Mouse (Mus musculus): Measurements from ENCODE around the gene Def6.
"Not testable (repeated sequence)": the region's sequence is repeated elsewhere in the genome, so short reads cannot be mapped to it uniquely, and the experiment has no call there.

Gene Def6

DNA sequence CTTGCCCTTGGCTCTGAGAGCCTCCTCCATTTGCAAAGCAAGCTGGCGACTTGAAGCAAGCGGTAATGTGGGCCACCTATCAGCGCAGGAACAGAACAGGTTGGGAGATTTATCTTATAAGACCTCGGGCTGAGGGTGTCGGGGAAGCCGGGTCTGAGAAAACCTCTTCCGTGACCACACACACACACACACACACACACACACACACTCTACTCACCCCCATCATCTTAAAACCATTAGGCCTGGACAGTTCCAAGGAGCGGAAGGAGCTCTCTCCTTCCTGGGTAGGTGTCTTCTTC is 685 bp downstream of the Def6 start:
- no peak for DNase-seq (ENCODE audit: low spot score)

DNA sequence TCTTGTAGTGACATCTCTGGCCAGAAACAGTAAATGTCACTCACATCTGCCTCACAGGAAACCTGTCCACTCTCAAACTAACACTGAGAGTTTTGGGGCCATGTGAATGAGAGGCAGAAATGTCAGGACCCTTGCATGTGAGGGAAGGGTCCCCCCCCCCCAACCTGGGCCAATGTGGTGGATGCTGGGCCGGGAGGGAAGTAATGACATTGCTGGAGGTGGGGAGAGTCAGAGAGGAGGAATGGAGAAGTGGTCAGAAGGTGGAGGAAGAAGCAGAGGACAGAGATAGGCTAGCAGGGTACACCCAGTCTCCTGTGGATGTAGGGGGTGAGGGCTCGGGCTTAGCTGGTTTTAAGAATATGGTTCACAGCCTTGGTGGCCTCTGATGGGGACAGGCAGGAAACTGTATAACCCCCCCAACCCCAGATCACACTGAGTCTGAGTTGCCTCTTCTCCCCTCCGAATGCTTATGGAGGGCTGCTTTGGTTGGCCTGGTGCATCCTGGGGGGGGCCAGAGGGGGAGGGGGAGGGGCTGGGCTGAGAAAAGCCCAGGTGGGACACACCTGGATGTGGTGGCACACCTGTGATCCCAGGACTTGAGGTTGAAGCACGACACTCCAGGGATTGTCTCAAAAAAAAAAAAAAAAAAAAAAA is 2.0 kb downstream of the Def6 start:
- peak; percentile 27 for DNase-seq (ENCODE audit: low spot score)

DNA sequence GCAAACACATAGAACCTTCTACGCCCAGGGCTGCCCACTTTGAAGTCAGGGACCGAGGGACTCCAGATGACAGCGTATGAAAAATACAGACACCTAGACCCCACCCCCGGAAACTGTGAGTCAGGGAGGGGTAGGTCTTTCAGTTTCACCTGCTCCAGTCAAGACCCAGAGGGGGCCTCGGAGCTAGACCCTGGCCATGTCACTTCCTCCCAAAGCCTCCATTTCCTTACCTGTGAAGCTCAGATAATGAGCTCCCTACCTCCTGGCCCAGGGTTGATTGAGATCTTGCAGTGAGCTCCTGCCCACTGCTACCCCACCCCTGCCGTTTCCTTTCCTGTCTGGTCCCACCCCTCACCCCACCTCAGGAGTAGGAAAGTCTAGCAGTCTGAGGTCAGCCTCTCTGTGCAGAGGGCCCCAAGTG is 4.4 kb downstream of the Def6 start:
- peak; percentile 96 for DNase-seq (ENCODE audit: low spot score)

DNA sequence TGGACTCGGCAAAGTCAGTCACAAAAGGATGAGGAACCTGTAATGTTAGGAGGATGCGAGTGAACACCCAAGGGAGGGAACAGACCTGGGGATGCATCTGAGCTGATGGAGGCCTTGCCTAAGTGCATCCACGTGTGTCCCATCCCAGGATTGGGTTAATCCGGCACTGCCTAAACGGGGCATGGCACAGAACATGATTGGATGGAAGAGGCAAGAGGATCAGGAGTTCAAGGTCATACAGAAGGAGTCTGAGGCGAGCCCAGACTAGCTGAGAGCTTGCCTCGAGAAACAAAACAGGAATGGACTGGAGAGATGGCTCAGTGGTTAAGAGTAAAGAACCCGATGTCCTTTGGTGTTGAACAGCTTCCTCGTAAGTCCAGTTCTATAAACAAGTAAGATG is 4.8 kb downstream of the Def6 start:
- no peak for DNase-seq (ENCODE audit: low spot score)

DNA sequence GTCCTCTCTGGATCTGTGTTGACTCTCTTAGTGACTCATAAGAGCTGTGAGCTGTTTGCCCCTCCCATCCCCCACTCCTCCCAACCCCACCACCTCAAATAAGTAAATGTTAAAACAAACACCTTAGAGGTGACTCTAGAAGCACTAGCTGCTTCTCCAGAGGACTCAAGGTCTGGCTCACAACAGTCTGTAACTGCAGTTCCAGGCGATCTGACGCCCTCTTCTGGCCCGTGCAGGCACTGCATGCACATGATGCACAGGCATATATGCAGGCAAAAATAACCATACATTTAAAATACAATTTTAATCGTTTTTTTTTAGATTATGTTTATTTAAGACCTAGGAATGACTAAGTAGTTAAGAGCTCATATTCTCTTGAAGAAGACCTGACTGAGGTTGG is 5.7 kb downstream of the Def6 start:
- peak; percentile 57 for DNase-seq (ENCODE audit: low spot score)

DNA sequence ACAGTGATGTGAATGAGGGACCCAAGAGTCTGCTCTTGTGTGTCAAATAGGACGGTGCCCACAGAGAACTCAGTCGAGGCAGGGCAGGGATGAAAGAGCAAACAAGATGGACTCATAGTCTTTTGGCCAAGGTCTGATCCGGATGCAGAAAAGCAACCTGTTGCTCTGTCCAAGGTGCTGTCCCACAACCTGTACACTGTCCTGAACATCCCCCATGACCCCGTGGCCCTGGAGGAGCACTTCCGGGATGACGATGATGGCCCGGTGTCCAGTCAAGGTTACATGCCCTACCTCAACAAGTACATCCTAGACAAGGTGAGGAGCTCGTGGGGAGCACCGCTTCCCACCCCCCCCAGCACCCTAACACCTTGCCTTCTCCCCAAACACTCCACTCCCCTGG is 9.2 kb downstream of the Def6 start:
- no peak for DNase-seq (ENCODE audit: low spot score)

DNA sequence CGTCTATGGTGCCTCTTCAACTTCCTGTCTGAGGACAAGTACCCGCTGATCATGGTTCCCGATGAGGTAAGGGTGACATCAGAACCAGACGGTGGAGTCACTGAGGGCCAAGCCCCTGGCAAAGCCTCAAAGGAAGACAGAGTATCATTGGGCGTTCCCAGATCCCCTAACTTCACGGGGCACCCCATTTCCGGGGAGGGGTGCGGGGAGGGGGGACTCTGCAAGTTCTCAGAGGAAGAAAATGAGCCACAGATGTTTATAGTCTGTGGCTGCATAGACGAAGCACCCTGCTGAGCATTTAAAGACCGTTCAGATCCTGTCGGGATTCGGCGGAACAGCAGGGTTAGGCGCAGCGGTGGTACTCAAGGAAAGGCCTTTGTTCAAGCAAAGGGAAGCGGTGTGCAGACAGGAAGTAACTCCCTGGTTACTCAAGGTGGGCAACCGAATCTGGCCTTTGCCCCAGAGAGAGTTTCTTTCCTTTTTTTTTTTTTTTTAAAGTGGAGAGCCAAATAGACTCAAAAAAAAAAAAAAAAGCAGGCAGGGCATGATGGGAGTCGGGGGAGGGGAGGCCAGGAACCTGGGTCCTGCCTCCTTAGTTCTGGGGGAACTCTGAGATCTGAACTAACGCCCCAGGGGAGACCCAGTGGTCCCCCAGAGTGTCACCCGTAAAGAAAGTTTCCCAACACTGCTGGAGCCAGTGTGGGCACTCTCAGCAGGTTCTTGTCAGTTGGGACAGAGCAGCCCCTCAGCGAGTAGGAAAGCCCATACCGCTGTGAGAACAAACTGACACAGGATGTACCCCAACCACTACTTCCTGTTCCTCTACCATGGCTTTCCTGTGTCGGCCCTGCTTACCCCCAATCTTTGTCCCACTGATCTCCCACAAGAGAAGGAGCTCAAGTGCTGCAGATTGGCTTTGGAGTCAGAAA is 10.4 kb downstream of the Def6 start:
- DNase-seq (ENCODE audit: low spot score) = peak; percentile 95

DNA sequence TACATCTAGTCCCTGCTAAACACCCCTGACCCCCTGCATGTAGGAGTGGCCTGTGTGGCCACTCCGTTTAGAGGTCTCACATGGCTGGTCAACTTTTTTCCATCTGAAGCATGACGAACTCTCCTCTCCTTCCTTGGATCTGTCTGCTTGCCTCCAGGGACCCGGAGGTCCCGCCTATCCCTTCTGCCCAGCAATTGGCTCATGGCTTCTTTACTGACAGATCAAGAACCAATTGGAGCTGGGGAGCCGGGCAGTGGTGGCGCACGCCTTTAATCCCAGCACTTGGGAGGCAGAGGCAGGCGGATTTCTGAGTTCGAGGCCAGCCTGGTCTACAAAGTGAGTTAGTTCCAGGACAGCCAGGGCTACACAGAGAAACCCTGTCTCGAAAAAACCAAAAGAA is 14.9 kb downstream of the Def6 start:
- DNase-seq (ENCODE audit: low spot score) = not testable (repeated sequence)

DNA sequence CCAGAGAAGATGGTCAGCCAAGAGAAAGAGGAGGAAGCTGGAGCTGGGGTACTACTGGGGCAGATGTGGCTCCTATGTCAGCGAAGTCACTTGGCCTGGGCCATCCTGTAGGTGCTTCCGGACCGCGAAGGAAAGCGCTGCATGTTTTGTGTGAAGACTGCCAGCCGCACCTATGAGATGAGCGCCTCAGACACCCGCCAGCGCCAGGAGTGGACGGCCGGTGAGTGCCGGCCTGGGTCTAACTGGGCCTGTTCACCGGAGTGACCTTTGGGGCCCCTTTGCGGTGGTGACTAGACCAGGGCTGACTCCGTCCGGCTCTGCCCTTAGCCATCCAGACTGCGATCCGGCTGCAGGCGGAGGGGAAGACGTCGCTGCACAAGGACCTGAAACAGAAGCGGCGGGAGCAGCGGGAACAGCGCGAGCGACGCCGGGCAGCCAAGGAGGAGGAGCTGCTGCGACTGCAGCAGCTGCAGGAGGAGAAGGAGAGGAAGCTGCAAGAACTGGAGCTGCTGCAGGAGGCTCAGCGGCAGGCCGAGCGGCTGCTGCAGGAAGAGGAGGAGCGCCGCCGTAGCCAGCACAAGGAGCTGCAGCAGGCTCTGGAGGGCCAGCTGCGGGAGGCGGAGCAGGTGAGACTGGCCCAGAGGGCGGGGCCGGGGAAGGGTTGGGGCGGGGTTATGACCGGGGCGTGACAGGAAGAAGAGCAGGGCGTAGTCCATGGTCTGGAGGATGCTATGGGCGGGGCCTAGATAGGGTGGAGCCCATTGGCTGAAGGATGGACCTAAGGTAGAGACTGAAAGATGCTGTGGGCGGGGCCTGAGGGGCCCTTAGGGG is 16.2 kb downstream of the Def6 start:
- DNase-seq (ENCODE audit: low spot score) = peak; percentile 92

DNA sequence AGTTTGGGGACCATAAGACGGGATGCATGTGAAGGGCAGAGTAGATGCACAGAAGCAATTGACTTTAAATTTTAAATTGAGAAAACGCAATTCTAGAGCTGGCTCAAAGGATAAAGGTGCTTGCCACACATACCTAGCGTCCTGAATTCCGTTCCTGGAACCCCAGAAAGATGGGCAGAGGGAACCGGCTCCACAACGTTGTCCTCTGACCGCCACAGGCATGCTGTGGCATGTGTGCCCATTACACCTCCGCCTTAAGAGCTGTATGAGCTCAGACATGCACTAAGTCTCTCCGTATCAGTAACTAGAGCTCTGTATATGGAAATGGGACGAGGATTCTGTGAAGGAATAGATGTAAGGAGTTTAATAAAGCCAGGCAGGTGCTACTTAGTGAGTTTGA is 17.0 kb downstream of the Def6 start:
- no peak for DNase-seq (ENCODE audit: low spot score)

DNA sequence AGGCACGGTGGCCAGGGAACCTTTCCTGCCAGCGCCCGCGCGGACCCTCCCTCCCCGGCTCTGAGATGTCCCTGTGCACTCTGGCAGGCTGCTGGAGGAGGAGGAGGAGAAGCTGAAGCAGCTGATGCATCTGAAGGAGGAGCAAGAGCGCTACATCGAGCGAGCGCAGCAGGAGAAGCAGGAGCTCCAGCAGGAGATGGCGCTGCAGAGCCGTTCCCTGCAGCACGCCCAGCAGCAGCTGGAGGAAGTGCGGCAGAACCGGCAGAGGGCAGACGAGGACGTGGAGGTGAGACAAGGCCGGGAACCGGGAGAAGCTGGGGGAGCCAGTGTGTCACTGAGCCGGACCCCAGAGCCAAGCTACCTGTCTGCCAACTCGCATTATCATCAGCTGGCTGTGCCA is 18.4 kb downstream of the Def6 start:
- peak; percentile 88 for DNase-seq (ENCODE audit: low spot score)

DNA sequence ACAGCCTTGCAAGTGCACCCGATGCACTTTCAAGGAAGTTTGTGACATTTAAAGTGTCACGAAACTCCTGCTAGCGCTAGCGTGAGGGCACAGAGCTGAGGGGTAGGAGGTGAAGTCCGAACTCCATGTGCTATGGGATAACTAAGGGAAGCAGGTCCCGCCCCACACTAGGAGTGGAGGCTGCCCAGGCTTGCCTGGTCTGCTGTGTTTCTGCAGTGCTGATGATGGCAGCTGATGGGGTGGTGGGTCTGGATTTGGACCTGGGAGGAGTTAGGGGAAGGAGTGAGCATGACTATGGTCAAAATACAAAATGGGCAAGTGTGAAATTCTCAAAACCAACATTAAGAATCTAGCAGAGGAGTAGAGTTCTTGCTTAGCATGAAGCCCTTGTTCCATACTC is 22.9 kb downstream of the Def6 start:
- DNase-seq (ENCODE audit: low spot score) = no peak

DNA sequence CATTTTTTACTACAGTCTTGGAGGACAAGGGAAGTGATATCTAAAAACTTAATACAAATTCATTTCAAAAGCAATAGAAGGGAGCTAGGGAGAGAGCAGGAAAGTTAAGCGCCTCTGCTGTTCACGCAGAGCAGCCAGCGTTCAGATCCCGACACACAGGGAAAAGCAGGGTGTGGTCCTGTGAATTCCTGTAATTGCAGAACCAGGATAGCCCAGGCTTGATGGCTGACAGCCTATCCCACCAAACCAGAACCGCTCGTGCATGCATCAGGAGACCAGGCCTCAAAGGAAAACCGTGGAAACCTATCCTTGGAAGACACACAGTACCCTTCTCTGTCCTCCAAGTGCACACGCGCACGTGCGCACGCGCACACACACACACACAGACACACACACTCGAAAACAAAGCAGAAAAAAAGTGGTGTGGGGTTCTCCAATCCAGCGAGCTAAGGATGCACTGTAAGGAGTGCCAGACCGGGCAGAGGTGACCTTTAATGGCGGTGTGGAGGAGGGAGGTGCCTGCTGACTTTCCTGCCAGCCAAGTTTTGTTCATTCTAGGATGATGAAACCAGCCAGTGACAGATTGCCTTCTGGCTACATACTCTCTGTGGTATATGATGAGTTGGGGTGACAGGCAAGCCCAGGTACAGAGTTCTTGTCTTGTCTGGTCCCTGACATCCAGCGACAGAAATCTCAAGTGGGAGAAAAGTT is 23.6 kb downstream of the Def6 start:
- no peak for DNase-seq (ENCODE audit: low spot score)

DNA sequence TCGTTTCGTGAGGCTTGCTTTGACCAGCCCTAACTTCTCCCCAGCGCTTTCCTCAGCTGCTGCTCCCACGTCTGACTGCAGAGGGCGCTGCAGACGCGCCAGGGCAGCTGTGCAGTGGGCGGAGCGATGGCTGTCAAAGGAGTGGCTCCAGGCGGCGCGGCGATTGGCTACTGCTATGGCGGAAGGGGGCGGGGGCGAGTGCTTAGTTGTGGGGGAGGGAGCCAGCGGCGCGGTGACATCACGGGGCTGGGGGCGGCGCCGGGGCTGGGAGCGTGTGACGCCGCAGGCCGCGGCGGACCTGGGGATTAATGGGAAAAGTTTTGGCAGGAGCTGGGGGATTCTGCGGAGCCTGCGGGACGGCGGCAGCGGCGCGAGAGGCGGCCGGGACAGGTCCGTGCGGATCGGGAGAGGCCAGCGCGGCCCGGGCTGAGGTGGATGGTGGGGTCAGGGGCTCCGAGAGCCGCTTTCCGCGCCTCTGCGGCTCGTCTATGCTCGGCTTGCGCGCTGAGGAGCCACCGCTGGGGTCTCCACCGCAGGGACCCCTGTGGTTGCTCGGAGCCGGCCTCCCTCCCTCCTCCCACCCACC is 25.0 kb downstream of the Def6 start, which contains the start of gene Ppard:
Gene Ppard (plus strand): TSS at position 226 of the 586 bp plus-strand sequence.
- peak; percentile 95 for DNase-seq (ENCODE audit: low spot score)

DNA sequence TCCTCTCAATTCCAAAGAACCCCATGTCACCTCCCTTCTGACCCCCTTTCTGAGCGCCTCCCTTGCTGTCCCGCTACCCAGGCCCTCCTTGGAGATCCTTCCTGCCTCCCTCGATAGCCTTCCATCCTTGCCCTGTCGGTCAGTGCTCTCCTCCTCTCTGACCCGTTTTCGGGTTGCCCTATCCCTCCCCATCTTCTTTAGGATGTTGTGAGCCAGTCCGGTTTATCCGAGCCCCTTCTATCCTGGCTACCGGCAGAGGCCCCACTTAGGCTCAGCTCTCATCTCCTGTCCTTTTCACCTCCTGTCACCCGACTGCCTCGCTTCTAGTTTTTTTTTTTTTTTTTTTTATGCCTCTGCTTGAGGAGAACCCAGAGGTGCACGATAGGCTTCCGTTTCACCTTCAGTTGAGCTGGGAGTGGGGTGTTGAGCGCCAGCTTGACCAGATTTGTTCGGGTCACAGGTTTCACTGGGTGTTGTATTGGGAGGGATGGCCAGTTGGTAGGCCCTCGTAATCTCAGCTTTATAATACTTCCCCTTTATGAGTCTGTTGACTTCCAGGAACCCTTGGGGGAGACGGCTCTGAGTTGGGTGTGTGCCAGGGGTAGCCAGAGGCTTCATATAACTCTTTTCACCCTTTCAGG is 25.6 kb downstream of the Def6 start:
- peak; percentile 28 for DNase-seq (ENCODE audit: low spot score)

DNA sequence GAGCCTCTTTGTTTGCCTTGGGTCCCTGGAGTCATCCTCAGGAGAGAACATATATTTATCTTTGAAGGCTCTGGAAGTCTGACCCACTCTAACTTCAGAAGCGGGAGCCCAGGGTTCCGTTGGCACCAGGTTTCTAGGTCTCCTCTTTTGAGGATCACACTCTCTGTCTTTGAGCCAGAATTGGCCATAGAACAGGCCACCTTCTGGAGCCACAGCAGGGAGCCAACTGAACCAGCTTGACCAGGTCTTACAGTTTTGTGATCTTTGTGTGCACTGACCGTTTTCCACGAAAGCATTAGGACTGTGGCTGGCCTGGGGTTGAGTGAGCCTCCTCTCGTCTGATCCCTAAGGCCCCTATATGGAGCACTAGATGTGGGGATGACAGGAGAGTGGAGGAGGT is 27.1 kb downstream of the Def6 start:
- no peak for DNase-seq (ENCODE audit: low spot score)

DNA sequence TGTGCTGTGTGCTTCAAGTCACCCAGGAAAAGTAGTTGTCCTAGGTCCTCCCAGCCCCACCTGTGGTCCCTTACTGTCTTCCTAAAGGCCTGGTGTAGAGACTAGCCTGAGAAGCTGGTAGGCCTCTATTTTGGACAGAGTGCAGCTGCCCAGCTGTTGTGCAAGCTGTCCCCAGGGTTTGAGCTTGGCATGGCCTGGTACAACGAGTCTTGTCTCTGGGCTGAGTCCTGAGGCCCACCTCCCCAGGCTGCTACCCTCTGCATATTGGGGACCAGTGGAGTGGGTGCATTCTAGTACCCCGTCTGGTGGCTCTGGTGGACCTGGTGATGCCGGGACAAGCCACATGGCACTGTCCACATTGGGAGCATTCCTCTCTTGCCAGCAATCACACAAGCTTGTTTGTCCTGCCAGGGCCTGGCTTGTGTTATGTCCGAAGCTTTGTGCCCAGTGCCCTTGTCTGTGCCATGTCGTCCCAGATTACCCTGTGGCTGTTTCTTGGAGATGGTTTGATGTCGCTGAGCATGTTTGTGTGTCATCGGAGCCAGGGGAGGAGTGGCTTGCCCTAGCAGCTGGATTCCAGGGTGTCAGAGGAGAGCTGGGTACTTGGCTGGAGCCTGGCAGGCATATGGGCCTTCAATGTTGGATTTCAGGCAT is 28.5 kb downstream of the Def6 start:
- DNase-seq (ENCODE audit: low spot score) = no peak

DNA sequence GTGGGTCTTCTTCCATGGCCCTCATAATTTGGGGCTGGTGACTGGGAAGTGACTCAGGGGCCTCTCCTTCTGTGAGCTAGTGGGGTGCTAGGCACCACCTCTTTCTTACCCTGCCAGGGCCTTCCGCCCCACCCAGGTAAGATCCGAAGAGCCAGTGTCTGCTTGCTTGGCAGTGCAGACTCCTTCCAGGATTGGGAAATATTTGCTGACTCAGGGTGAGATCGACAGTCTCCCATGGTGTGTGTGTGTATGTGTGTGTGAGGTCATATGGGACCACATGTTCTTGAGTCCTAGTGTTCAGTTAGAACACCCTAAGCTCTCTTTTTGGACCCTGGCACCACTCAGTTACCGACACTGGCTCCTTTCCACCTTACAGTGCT is 29.0 kb downstream of the Def6 start:
- no peak for DNase-seq (ENCODE audit: low spot score)

DNA sequence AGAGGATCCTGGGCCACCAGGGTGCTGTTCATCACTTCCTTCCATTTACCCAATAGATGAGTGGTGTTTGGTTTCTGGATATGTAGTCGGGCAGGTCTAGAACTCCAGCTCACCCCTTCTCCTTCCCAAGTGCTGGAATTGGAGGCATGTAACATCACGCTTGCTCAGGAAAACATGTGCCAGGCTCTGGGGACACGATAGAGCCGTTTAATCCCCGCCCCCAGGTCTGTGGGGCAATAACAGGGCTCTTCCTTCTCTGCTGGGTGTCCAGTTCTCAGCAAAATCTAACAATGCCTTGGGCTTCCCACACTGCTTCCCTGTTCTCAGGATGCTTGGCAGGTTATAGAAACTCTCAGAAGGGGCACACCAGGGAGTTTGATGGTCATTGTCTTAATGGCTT is 29.8 kb downstream of the Def6 start:
- DNase-seq (ENCODE audit: low spot score) = no peak

DNA sequence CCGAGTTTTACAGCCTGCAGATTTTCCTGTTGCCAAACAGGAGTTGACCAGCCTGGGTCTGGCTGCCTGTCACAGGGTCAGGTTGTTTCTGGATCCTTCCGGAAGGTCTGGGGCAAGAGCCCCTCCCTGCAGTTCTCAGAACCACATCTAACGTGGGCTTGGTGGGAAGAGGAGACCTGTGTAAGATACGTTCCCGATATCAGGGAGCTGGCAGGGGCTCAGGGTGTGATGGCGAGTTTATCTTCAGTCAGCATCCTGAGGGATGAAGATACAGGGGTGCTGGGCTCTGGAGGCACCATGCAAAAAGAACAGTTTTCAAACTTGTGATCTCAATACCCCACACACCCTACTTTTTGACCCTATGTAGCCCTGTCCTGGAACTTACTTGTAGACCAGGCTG is 30.3 kb downstream of the Def6 start:
- no peak for DNase-seq (ENCODE audit: low spot score)

DNA sequence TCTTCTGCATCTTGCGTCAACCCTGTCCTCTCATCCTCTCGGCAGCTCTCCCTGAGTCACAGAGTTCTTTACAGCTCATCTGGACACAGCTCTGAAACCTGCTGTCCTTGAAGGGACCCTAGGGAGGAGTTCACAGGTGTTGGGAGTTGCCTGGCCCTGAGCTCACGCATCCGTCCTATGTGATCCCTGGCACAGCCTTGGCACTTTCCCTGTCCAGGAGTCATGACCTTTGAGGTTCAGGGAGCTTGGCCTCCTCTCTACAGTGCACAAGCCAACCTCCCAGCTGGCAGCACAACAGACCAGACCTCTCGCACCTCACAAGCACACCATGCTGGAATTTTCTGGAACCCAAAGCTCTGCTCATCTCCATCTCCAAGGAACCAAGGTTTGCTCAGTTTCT is 33.3 kb downstream of the Def6 start:
- DNase-seq (ENCODE audit: low spot score) = no peak
